Mouse (Mus musculus) mature B cell (primary cell): ENCODE measurements around the gene Dcakd.

ENCODE experiments used
- in situ Hi-C: fragments of 300-500 bp; cut with MboI; formaldehyde crosslinking; loops from 2 replicates; pipeline ENCODE4 v1.14.3; 2019

Gene Dcakd

DNA sequence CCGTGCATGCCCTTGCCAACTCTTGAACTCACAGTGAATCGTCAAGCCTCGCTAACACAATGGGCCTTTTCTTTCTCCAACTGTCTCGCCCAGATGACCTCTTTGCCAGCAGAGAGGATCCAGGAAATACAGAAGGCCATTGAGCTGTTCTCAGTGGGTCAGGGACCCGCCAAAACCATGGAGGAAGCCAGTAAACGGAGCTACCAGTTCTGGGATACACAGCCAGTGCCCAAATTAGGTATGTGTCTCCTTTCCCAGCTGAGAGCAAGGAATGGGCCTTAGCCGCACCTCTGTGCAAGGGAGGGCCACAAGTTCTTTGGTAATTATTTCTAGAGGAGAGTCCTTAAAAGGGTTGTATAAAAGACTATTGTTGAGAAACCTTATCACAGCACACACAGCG is 18.2 kb upstream of the Dcakd start:
- in situ Hi-C loops: no loop called here

DNA sequence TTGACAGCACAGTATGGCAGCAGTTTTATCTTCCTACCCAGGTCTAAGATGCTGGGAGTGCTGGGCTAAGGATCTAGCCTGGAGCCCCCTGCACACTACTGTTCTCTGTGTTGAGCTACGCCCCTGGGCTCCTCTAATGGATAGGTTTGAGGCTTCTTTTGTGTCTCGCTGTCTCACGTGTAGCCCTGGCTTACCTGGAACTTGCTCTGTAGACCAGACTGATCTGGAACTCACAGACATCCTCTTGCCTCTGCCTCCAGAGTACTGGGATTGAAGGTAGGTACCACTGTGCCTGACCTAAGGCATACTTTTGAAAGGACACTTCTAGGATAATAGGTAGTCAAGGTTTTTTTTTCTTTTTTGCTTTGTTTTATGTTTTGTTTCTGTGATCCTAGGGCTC is 15.8 kb upstream of the Dcakd start:
- in situ Hi-C loops: no loop called here

DNA sequence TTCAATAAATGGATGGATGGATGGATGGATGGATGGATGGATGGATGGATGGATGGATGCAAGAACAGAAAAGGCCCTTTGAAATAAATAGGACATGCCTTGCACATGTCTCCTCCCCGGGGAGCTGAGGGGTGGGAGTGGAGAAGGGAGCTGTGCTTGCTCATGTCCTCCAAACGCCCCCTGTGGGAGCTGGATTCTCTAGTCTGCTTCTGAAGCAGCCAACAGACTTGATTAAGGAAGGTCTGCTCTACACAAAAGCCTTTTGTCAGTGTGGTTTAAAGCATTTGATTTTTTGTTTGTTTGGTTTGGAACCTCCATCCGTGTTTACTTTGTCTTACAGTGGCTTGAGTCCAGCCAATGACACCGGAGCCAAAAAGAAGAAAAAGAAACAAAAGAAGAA is 14.7 kb upstream of the Dcakd start:
- in situ Hi-C loops: no loop called here

DNA sequence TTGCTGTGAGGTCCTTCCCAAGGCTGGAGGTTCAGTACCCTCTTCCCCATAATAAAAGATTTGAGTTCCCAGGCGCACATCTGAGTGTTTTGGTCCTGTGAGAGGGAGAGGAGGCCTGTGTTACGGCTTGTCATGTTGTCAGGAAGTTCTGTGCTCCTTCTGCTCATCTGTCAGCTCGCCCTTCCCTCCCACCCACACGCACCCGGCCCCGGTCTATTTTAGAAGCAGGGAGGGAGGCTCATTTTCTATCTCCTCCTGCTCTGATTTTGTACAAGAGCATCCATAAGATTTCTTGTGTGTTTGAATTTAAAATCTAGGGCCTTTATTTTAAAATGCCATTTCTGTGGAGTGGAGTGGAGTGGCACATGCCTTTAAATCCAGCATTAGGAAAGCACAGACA is 9.9 kb upstream of the Dcakd start:
- in situ Hi-C loops: no loop called here

DNA sequence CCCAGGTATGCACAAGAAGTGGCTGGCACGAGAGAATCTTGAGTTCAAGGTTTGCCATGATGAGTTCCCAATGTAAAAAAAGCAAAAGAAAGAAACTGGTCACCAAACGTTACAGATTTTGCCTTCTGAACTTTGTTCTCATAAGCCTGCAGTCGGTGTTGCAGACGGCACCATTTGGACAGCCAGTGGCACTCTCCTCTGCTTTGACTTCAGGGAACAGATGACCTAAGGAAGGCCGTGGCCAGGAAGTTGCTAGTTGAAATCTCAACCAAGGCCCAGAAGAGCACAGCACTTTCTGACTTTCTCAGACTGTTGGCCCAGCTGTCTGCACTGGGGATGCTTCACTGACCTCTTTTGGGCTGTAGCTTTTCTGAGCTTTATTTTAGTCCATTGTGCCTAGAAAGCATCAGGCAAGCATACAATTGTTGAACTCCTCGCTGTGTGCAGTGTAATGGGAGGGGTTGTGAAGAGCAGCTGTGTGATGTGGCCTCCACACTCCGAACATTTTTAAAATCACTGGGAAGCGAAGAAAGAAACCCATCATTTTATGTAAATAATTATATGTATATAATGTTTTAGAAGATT is 8.8 kb upstream of the Dcakd start:
- in situ Hi-C loops: no loop called here

DNA sequence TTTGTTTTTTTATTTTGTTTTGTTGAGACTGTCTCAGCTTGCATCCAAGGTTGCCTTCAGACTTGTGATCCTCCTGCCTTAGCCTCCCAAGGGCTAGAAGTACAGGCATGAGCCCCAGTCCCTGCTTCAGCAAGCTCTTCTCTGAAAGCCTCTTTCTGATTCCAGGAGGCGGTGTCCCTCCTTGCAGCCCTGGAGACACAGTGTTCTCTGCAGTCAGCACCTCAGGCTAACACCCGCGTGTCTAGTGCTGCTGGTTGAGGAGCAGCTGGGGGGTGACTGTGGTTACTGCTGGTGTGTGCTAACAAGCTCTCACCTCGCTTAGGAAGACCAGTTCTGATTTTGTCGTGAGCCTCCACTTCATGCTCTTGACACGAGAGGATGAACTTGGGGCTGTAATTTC is 6.9 kb upstream of the Dcakd start:
- in situ Hi-C loops: no loop called here

DNA sequence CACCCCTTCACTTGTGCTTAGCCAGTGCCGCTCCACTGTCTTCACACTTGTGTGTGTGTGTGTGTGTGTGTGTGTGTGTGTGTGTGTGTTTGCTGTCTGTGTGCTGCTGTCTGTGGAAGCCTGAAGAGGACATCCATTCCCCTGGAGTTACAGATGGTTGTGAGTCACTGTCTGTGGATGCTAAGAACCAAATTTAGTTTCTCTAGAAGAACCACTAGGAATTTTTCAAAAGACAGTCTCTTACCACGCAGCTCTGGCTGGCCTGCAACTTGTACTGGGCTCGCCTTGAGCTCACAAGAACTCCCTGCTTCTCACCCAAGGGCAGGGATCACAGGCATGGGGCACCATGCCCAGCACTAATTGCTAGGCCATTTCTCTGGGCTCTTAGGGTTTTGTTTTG is 4.9 kb upstream of the Dcakd start:
- in situ Hi-C loops: no loop called here

DNA sequence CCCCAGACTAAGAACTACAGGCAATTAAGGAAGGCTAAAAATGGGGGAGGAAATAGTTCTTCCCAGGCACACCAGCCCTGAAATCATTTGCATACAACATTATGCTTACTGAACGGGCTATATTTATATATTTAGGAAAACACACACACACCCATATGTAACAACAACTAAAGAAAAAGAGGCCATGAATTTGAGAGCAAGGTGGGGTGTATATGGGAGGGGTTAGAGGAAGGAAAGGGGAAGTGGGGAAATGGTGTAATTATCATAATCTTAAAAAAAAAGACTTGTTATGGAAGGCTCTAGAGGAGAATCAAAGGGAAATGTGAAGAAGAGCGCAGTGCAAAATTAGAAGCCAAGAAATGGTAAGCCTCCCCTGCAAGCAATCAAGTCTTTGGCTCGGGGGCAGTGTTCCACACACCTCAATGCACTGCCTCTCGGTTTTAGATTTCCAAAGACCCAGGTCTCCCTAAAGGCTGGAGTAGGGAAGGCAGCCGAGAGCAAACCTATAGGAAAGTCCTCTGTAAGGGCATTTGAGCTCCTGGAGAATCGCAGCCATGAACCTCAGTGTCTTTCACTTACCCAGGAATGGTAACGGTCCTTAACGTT is 460 bp downstream of the Dcakd start:
- in situ Hi-C loops: no loop called here

DNA sequence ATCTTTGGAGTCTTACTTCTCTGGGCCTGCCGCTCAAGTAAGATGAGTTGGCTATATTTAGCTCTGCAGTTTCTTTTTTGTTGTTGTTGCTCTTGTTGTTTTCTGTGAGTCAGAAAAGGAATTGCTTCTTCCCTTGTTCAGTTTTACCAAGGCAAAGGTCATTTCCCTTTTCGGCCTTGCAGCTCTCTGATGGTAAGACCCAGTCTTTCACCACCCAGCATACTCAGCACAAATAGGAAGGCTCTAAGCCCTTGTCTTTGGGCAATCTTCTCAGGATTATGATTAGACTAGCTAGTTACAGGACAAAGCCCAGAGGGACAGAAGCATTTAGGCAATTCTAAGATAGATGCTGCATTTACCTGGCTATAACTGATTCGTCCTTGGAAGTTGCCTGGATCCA is 1.2 kb downstream of the Dcakd start:
- in situ Hi-C loops: no loop called here

DNA sequence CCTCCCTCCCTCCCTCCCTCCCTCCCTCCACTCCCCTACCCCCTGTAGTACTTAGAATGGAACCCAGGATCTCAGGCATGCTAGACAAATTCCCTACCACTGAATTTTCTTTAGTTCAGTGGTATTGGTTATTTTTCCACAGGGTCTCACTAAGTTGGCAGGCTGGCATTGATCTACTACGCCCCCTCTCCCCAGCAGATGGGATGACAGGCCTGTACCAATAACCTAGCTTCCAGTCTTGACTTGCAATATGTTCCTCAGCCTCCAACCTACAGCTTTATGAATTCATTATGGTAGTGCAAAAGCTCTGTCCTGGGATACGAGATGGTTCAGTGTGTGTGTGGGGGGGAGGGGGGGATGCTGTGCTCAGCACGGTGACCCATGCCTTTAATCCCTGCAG is 4.2 kb downstream of the Dcakd start:
- in situ Hi-C loops: no loop called here

DNA sequence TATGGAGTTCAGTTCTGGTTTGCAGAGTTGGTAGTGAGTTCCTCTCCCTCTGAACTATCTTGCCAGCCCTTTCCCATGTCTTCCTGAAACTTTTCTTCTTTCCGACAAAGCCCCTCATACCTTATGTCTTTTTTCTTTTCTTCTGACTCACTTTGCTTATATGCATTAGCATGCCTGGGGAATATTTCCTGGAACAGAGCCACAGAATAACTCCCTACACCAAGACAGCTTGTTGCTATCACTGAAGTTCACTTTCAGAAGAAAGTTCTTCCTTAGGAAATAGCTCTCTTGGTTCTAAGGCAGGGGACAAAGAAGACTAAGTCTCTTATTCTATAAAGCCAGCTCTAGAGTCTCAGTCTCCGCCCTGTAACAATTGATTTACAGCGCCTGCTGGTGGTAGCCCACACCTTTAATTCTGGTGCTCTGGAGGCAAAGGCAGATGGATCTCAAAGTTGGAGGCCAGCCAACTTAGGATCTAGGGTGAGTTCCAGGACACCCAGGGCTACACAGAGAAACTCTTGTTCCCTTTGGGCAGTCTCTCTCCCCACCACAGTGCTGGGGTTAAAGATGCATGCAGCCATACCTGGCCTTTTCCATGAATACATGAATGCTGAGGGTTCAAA is 7.3 kb downstream of the Dcakd start:
- in situ Hi-C loops: no loop called here

DNA sequence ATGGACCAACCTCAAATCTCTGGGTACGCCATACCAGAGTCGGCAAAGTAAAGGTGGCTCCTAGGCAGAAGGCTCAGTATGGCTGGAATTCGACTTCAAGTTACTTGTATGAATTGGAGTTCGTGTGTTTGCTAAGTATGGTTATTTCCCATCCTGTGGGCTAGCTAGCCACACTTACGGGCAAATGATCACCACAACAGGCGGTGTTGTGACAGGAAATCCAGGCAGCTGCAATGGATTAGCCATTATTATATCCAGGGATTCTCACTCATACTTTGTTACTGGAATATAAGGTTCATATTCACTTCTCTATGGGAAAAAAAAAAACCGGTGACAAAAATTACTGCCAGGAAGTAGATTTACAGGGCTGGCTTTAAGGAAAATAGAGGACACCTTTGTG is 8.8 kb downstream of the Dcakd start:
- in situ Hi-C loops: no loop called here

DNA sequence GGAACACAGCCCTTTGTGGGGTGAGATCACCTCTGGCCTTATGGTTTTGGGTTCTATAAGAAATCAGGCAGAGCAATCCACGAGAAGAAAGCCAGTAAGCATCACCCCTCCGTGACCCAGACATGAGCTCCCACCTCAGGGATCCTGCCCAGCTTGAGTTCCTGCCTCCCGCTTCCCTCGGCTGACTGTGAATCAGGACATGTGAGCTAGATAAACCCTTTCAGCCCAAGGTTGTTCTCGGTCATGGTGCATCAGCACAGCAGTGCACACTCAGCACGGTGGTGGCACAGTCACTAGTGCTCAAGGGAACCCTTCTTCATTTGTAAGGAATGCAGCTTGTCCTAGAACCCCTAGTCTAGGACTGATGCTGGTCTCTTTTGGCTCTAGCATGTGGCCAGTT is 9.3 kb downstream of the Dcakd start:
- in situ Hi-C loops: no loop called here

DNA sequence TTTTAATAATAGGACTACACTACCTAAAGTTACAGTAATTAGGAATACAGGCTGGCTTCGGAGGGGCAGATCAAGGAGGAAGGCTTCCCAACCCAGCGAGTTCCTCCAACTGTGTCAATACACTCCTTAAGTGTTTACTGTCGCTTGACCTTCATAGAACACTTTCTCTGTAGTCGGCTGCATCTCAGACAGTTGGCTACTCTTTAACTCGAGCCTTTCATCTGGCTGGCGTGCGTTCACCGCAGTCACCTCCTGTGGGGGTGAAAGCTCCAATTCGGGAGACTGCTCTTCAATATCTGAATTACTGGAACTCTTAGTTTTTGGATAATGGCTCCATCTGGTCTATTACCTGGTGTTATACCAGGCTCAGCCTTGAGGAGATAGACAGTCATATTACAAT is 10.5 kb downstream of the Dcakd start:
- in situ Hi-C loops: no loop called here

DNA sequence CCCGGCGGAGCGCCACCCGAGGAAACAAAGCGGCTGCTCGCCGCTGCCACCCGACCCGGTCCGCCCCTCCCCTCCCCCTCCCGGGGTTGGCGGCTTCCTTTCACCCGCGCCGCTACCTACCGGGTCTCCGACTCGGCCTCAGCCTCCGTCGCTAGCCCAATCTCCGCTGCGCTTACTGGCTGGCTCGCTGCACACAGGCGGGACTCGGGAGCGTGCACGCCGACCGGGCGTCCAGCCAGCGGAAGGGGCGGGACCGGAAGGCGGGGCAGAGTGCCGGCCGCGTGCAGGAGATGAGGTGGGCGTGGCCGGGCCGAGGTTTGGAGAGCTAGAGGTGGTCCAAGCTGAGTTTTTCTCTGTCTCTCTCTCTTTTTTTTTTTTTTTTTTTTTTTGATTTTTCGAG is 11.2 kb downstream of the Dcakd start:
- in situ Hi-C loops: no loop called here

DNA sequence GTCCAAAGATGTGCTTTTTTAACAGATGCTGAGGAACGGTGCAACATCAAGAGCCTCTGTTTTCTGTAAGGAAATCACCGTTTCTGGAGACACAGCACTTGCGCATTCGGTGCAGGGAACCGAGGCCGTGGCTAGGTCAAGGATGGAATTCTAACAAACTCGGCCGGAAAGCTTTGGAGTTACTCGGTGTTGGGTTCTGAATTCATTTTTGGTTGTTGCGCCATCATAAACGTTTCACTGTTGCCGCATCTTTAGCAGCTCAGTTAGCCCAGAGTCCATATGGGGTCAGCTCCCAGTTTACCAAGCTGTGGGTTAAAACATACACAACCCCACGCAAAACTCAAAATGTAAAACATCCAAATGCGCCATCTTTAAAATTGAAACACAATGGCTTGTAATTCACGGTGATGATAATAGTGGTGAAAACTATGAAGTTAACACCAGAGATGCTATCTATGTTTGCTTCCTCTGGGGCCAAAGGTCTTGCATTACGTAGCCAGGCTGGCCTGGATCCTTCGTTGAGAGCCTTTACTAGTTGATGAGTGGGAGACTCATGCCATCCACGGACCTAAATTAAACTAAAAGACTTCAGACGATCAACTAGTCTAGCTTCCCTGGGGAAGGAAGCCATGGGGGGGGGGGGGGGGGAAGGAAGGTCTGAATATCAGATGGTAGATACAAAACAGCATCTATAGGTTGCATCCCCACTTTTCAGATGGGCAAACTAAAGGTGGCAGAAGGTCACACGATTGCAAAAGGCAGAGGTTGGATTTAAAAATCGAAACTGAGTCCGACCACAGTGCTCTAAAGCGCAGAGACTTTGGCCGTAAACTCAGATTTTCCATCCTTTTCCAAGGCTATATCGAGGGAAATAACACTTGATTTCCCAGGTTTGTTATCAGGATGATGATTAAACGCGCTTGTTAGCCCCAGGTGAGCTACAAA is 12.0 kb downstream of the Dcakd start:
- in situ Hi-C loops: no loop called here

DNA sequence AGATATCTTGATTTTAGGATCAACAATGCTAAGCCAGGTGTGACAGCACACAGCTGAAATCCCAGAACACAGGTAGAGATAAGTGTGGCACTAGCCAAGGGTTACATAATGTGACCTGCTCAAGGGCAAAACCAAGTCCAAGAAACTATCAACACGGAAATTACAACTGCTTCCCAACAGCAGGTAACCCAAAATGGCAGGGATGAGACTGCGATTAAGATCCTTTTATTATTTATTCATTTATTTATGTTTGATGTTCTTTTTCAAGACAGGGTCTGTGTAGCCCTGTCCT is 17.0 kb downstream of the Dcakd start:
- in situ Hi-C loops: no loop called here

DNA sequence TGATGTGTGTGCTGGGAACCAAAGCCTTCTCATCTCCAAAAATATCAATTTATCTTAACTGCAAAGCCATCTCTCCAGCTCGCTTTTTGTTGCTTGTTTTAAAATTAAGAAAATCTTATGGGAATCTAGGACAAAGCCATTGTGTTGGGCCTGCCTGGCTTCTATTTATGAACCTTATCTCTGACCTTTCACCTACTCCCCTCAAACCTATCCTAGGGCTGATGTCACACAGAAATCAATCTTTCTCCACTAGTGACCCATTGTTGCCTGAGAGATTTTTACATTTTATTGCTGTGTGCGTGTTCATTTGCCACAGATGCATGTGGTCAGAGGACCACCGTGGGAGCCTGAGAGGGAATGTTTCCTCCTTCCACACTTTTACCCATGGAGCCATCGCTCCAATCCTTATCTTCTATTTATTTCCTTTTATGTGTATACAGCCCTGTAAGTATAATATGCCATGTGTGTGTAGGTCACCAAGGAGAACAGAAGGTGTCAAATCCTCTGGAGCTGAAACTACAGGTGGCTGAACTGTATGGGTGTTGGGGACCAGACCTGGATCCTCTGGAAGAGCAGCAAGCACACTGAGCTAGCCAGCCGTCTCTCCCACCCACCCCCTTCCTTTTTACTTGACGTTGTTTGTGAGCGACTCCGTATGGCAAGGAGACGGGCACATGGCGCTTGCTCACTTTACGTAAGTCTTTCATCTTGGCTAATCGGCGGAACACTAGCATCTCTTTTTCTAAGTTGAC is 17.5 kb downstream of the Dcakd start:
- in situ Hi-C loops: no loop called here

DNA sequence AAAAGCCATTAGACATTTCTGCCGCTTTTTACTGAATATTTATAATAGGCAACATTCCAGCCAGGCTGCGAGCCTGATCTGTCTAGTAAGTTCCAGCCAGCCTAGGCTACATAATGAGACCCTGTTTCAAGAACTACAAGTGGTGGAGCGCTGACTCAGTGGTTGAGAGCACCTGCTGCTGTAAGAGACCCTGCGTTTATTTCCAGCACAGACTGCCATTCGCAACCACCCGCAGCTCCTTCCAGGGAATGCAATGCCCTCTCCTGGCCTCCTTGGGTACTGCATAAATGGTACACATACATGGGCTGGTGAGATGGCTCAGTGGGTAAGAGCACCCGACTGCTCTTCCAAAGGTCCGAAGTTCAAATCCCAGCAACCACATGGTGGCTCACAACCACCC is 18.9 kb downstream of the Dcakd start:
- in situ Hi-C loops: no loop called here

DNA sequence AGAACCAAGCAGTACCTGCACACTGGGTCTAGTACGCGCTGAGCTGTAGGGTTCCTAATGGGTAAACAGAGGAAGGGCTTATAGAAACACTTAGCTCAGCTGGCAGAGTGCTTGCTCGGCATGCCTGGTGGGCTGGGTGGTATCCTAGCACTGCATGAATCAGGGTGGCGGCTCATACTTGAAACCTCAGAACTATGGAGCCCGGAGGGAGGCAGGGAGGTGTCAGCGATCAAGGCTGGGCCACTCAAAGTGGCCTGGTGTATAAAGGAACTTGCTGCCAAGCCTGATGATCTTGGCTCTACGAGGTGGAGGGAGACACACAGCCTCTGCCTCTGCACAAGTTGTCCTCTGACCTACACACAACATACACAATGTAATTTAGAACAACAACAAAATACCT is 19.6 kb downstream of the Dcakd start:
- in situ Hi-C loops: no loop called here

DNA sequence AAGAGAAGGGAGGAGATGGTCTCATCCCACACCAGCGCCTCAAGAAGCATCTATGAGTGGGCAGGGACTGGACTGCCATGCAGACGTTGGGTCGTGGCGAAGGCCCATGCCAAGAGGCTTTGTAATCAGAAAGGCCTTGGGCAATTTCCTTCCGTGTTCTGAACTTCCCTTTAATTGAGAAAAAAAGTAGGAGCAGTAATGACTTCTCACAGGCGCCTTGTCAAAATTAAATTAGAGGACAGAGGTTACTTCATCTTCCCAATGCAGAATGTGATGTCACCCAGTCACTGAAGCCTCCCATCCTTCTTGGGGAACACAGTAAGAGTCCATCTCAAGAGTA is 21.2 kb downstream of the Dcakd start:
- in situ Hi-C loops: no loop called here

DNA sequence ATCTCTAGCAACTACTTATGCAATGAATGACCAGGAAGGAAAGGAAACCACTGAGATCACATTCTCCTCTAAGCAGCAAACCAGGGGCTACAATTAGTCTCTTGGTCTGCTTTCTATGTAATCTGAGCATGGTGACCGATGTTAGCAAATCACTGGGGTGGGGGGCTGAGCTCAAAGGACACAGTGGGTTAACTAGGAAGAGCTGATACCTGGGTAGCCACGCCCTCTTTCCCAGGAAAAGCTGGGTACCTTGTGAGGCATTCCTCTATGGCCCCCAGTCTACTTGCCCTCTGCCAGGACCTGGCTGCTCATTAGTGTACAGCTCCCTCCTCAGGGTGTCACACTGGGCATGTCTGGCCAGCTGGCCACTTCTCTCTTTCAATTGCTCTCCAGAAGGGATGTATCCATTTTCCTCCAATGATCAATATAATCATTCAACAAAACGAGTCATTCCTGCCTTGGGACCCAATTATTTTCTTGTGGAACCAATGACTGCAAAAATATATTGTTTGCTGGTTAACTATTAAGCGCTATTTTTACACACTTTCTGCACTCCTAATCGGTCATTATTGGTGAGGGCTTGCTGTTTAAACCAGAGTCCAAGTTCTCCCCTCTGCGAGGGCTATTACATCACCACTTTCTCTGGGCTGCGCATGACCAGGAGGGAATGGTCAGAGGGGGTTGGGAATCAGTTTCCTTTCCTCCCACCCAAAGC is 21.7 kb downstream of the Dcakd start:
- in situ Hi-C loops: no loop called here
